Mouse (Mus musculus): Measurements from ENCODE around the gene Gm6993. TPM values are rescaled to one million over a fixed set of nuclear protein-coding genes. Genes with fewer than 3 reads are reported as not detected.

Gm6993 gene
- polyA plus RNA-seq (2011; ENCODE audit: insufficient read depth, insufficient read length, low read depth, missing spikeins), result not detected in 2 replicates

GRCm38 (mm10) chr12:31240470-31240869 is at the start of gene Gm6993:
Gene Gm6993 (plus strand): TSS chr12:31240770.
- Histone ChIP-seq H3K9ac (ENCODE audit: low read depth, poor library complexity, severe bottlenecking) (no peak within 1 kb of the TSS), H3K27ac (ENCODE audit: insufficient read depth, low read length) (0 out of 2 replicates have a peak within 1 kb of the TSS, but pooled peaks have one; percentile 12), H3K4me3 (ENCODE audit: low read depth, low read length) (no peak within 1 kb of the TSS), H3K4me1 (ENCODE audit: control insufficient read depth, insufficient read depth, low read length) (peaks cover 3% of the 10 kb centered on the region), H3K36me3 (ENCODE audit: control insufficient read depth, insufficient read depth, low read length, poor library complexity, severe bottlenecking) (no peaks in the 10 kb centered on the region), H3K9me3 (replicated peaks; ENCODE audit: control insufficient read depth, insufficient read depth, low read length, poor library complexity, severe bottlenecking) (no peaks in the 10 kb centered on the region), H3K27me3 (ENCODE audit: control insufficient read depth, insufficient read depth, low read length, poor library complexity, severe bottlenecking) (no peaks in the 10 kb centered on the region)
- TF ChIP-seq EP300 (IDR thresholded peaks at IDR 0.05; ENCODE audit: insufficient read depth, low read depth, low read length) (no peak), CTCF (IDR thresholded peaks at IDR 0.05; ENCODE audit: low read depth, low read length) (no peak), POLR2A (IDR thresholded peaks at IDR 0.05; ENCODE audit: insufficient read depth, low read length) (no peak)

GRCm38 (mm10) chr12:31191329-31191954 is 49.1 kb upstream of the Gm6993 start:
- H3K4me1 ChIP-seq (ENCODE audit: control insufficient read depth, insufficient read depth, low read length), result no peaks in the 10 kb centered on the region
- no peak overlapping the region for H3K9ac ChIP-seq (ENCODE audit: low read depth, poor library complexity, severe bottlenecking)
- no peaks in the 10 kb centered on the region for H3K27me3 ChIP-seq (ENCODE audit: control insufficient read depth, insufficient read depth, low read length, poor library complexity, severe bottlenecking)
- no peak for TF ChIP-seq EP300 (IDR thresholded peaks at IDR 0.05; ENCODE audit: insufficient read depth, low read depth, low read length)
- no peak for TF ChIP-seq CTCF (IDR thresholded peaks at IDR 0.05; ENCODE audit: low read depth, low read length)
- no peak for TF ChIP-seq POLR2A (IDR thresholded peaks at IDR 0.05; ENCODE audit: insufficient read depth, low read length)
- H3K4me3 ChIP-seq (ENCODE audit: low read depth, low read length), result no peak overlapping the region
- H3K36me3 ChIP-seq (ENCODE audit: control insufficient read depth, insufficient read depth, low read length, poor library complexity, severe bottlenecking), result no peaks in the 10 kb centered on the region
- no peaks in the 10 kb centered on the region for H3K9me3 ChIP-seq (replicated peaks; ENCODE audit: control insufficient read depth, insufficient read depth, low read length, poor library complexity, severe bottlenecking)
- no peak overlapping the region for H3K27ac ChIP-seq (ENCODE audit: insufficient read depth, low read length)

- H3K9me3 ChIP-seq (replicated peaks; ENCODE audit: control insufficient read depth, insufficient read depth, low read length, poor library complexity, severe bottlenecking), result no peaks in the 10 kb centered on the region
- H3K9ac ChIP-seq (ENCODE audit: low read depth, poor library complexity, severe bottlenecking), result no peak overlapping the region
- no peaks in the 10 kb centered on the region for H3K36me3 ChIP-seq (ENCODE audit: control insufficient read depth, insufficient read depth, low read length, poor library complexity, severe bottlenecking)
- H3K27ac ChIP-seq (ENCODE audit: insufficient read depth, low read length), result no peak overlapping the region
- H3K4me3 ChIP-seq (ENCODE audit: low read depth, low read length), result no peak overlapping the region
- no peaks in the 10 kb centered on the region for H3K4me1 ChIP-seq (ENCODE audit: control insufficient read depth, insufficient read depth, low read length)
- H3K27me3 ChIP-seq (ENCODE audit: control insufficient read depth, insufficient read depth, low read length, poor library complexity, severe bottlenecking), result no peaks in the 10 kb centered on the region
- TF ChIP-seq EP300 (IDR thresholded peaks at IDR 0.05; ENCODE audit: insufficient read depth, low read depth, low read length) (no peak), CTCF (IDR thresholded peaks at IDR 0.05; ENCODE audit: low read depth, low read length) (no peak), POLR2A (IDR thresholded peaks at IDR 0.05; ENCODE audit: insufficient read depth, low read length) (no peak)
Measured at GRCm38 (mm10) chr12:31202509-31202908, 38.1 kb upstream of the Gm6993 start.

- TF ChIP-seq EP300 (IDR thresholded peaks at IDR 0.05; ENCODE audit: insufficient read depth, low read depth, low read length) (no peak), CTCF (IDR thresholded peaks at IDR 0.05; ENCODE audit: low read depth, low read length) (no peak), POLR2A (IDR thresholded peaks at IDR 0.05; ENCODE audit: insufficient read depth, low read length) (no peak)
- H3K36me3 ChIP-seq (ENCODE audit: control insufficient read depth, insufficient read depth, low read length, poor library complexity, severe bottlenecking), result no peaks in the 10 kb centered on the region
- no peaks in the 10 kb centered on the region for H3K27me3 ChIP-seq (ENCODE audit: control insufficient read depth, insufficient read depth, low read length, poor library complexity, severe bottlenecking)
- H3K9ac ChIP-seq (ENCODE audit: low read depth, poor library complexity, severe bottlenecking), result no peak overlapping the region
- no peak overlapping the region for H3K4me3 ChIP-seq (ENCODE audit: low read depth, low read length)
- no peak overlapping the region for H3K27ac ChIP-seq (ENCODE audit: insufficient read depth, low read length)
- H3K9me3 ChIP-seq (replicated peaks; ENCODE audit: control insufficient read depth, insufficient read depth, low read length, poor library complexity, severe bottlenecking), result no peaks in the 10 kb centered on the region
- no peaks in the 10 kb centered on the region for H3K4me1 ChIP-seq (ENCODE audit: control insufficient read depth, insufficient read depth, low read length)
Measured at GRCm38 (mm10) chr12:31203746-31204455, 36.7 kb upstream of the Gm6993 start.

- no peaks in the 10 kb centered on the region for H3K36me3 ChIP-seq (ENCODE audit: control insufficient read depth, insufficient read depth, low read length, poor library complexity, severe bottlenecking)
- H3K4me3 ChIP-seq (ENCODE audit: low read depth, low read length), result no peak overlapping the region
- no peaks in the 10 kb centered on the region for H3K27me3 ChIP-seq (ENCODE audit: control insufficient read depth, insufficient read depth, low read length, poor library complexity, severe bottlenecking)
- no peak overlapping the region for H3K27ac ChIP-seq (ENCODE audit: insufficient read depth, low read length)
- no peaks in the 10 kb centered on the region for H3K4me1 ChIP-seq (ENCODE audit: control insufficient read depth, insufficient read depth, low read length)
- no peak overlapping the region for H3K9ac ChIP-seq (ENCODE audit: low read depth, poor library complexity, severe bottlenecking)
- no peak for TF ChIP-seq CTCF (IDR thresholded peaks at IDR 0.05; ENCODE audit: low read depth, low read length)
- H3K9me3 ChIP-seq (replicated peaks; ENCODE audit: control insufficient read depth, insufficient read depth, low read length, poor library complexity, severe bottlenecking), result no peaks in the 10 kb centered on the region
Measured at GRCm38 (mm10) chr12:31204898-31205297, 35.7 kb upstream of the Gm6993 start.

GRCm38 (mm10) chr12:31205983-31206633 is 34.5 kb upstream of the Gm6993 start:
- Histone ChIP-seq H3K27ac (ENCODE audit: insufficient read depth, low read length) (no peak overlapping the region), H3K27me3 (ENCODE audit: control insufficient read depth, insufficient read depth, low read length, poor library complexity, severe bottlenecking) (no peaks in the 10 kb centered on the region), H3K9me3 (replicated peaks; ENCODE audit: control insufficient read depth, insufficient read depth, low read length, poor library complexity, severe bottlenecking) (no peaks in the 10 kb centered on the region), H3K9ac (ENCODE audit: low read depth, poor library complexity, severe bottlenecking) (no peak overlapping the region), H3K4me1 (ENCODE audit: control insufficient read depth, insufficient read depth, low read length) (no peaks in the 10 kb centered on the region), H3K4me3 (ENCODE audit: low read depth, low read length) (no peak overlapping the region), H3K36me3 (ENCODE audit: control insufficient read depth, insufficient read depth, low read length, poor library complexity, severe bottlenecking) (no peaks in the 10 kb centered on the region)
- TF ChIP-seq CTCF (IDR thresholded peaks at IDR 0.05; ENCODE audit: low read depth, low read length) (no peak), POLR2A (IDR thresholded peaks at IDR 0.05; ENCODE audit: insufficient read depth, low read length) (no peak), EP300 (IDR thresholded peaks at IDR 0.05; ENCODE audit: insufficient read depth, low read depth, low read length) (no peak)

All from ES-Bruce4 (cell line).